Mouse (Mus musculus): Measurements from ENCODE around the gene Ttll1.

The Ttll1 gene

GRCm38 (mm10) chr15:83499211-83499755 lies 11.4 kb downstream of the Ttll1 start:
- TF ChIP-seq GATA4 (IDR thresholded peaks at IDR 0.05; ENCODE audit: insufficient replicate concordance, low read length) = no peak

- no peak for TF ChIP-seq GATA4 (IDR thresholded peaks at IDR 0.05; ENCODE audit: insufficient replicate concordance, low read length)
These were observed 13.4 kb downstream of the Ttll1 start for GRCm38 (mm10) chr15:83497299-83497698.

GRCm38 (mm10) chr15:83495787-83496367 lies 14.8 kb downstream of the Ttll1 start:
- TF ChIP-seq GATA4 (IDR thresholded peaks at IDR 0.05; ENCODE audit: insufficient replicate concordance, low read length) = no peak

- TF ChIP-seq GATA4 (IDR thresholded peaks at IDR 0.05; ENCODE audit: insufficient replicate concordance, low read length) = no peak
These were observed 15.5 kb downstream of the Ttll1 start for GRCm38 (mm10) chr15:83495195-83495594.

- no peak for TF ChIP-seq GATA4 (IDR thresholded peaks at IDR 0.05; ENCODE audit: insufficient replicate concordance, low read length)
These were observed 16.1 kb downstream of the Ttll1 start for GRCm38 (mm10) chr15:83494572-83494920.

GRCm38 (mm10) chr15:83493856-83494571 lies 16.7 kb downstream of the Ttll1 start:
- no peak for TF ChIP-seq GATA4 (IDR thresholded peaks at IDR 0.05; ENCODE audit: insufficient replicate concordance, low read length)

GRCm38 (mm10) chr15:83491891-83492290 lies 18.8 kb downstream of the Ttll1 start:
- TF ChIP-seq GATA4 (IDR thresholded peaks at IDR 0.05; ENCODE audit: insufficient replicate concordance, low read length) = no peak

GRCm38 (mm10) chr15:83489471-83489870 lies 21.2 kb downstream of the Ttll1 start:
- no peak for TF ChIP-seq GATA4 (IDR thresholded peaks at IDR 0.05; ENCODE audit: insufficient replicate concordance, low read length)

- TF ChIP-seq GATA4 (IDR thresholded peaks at IDR 0.05; ENCODE audit: insufficient replicate concordance, low read length) = no peak
These were observed 23.1 kb downstream of the Ttll1 start for GRCm38 (mm10) chr15:83487477-83488115.

- no peak for TF ChIP-seq GATA4 (IDR thresholded peaks at IDR 0.05; ENCODE audit: insufficient replicate concordance, low read length)
These were observed 26.4 kb downstream of the Ttll1 start for GRCm38 (mm10) chr15:83484311-83484710.

- no peak for TF ChIP-seq GATA4 (IDR thresholded peaks at IDR 0.05; ENCODE audit: insufficient replicate concordance, low read length)
These were observed 27.2 kb downstream of the Ttll1 start for GRCm38 (mm10) chr15:83483482-83483881.

- TF ChIP-seq GATA4 (IDR thresholded peaks at IDR 0.05; ENCODE audit: insufficient replicate concordance, low read length) = no peak
These were observed 28.0 kb downstream of the Ttll1 start for GRCm38 (mm10) chr15:83482645-83483224.

GRCm38 (mm10) chr15:83481236-83481780 lies 29.4 kb downstream of the Ttll1 start:
- no peak for TF ChIP-seq GATA4 (IDR thresholded peaks at IDR 0.05; ENCODE audit: insufficient replicate concordance, low read length)

- TF ChIP-seq GATA4 (IDR thresholded peaks at IDR 0.05; ENCODE audit: insufficient replicate concordance, low read length) = no peak
These were observed 30.9 kb downstream of the Ttll1 start for GRCm38 (mm10) chr15:83479818-83480217.

GRCm38 (mm10) chr15:83478096-83478495 lies 32.6 kb downstream of the Ttll1 start:
- no peak for TF ChIP-seq GATA4 (IDR thresholded peaks at IDR 0.05; ENCODE audit: insufficient replicate concordance, low read length)
